Mouse (Mus musculus) forebrain, embryonic 14.5 days (tissue): ENCODE measurements around the gene Farp1. TPM values are rescaled to one million over a fixed set of nuclear protein-coding genes. Genes with fewer than 3 reads are reported as not detected.

Experiments used
- ATAC-seq: fragments of 200-750 bp; cut with Nextera tagmentation; 2 replicates; pipeline ENCODE4 v1.8.0; 2017; ENCODE audit warnings: mild to moderate bottlenecking, moderate library complexity
- DNase-seq: peaks from one replicate; pipeline ENCODE4 v3.0.0-alpha.2; 2015; ENCODE audit warnings: low spot score
- H3K27ac ChIP-seq: fragments of 300-500 bp; sonication (generic); 2 replicates; pipeline ENCODE4 v1.5.1; 2014; ENCODE audit warnings: low read depth, mild to moderate bottlenecking, control low read depth, low read length, moderate library complexity
- H3K27me3 ChIP-seq: fragments of 300-500 bp; sonication (generic); replicated peaks from 2 replicates; pipeline ENCODE4 v1.6.1; 2014; ENCODE audit warnings: low read length, control low read depth, mixed read lengths; ENCODE audit not compliant: control insufficient read depth, insufficient read depth
- H3K36me3 ChIP-seq: fragments of 300-500 bp; sonication (generic); 2 replicates; pipeline ENCODE4 v1.6.1; 2014; ENCODE audit warnings: low read length, control low read depth; ENCODE audit not compliant: control insufficient read depth, insufficient read depth
- H3K4me1 ChIP-seq: fragments of 300-500 bp; sonication (generic); 2 replicates; pipeline ENCODE4 v1.6.1; 2014; ENCODE audit warnings: antibody characterized with exemption, low read length, control low read depth; ENCODE audit not compliant: control insufficient read depth, insufficient read depth
- H3K4me2 ChIP-seq: fragments of 300-500 bp; sonication (generic); 2 replicates; pipeline ENCODE4 v1.6.1; 2014; ENCODE audit warnings: mild to moderate bottlenecking, control low read depth, low read length
- H3K4me3 ChIP-seq: fragments of 300-500 bp; sonication (generic); 2 replicates; pipeline ENCODE4 v1.5.1; 2014; ENCODE audit warnings: low read depth, low read length, control low read depth
- H3K9ac ChIP-seq: fragments of 300-500 bp; sonication (generic); 2 replicates; pipeline ENCODE4 v1.6.1; 2014; ENCODE audit warnings: mild to moderate bottlenecking, low read length, control low read depth, moderate library complexity
- H3K9me3 ChIP-seq: fragments of 300-500 bp; sonication (generic); replicated peaks from 2 replicates; pipeline ENCODE4 v1.6.1; 2016; ENCODE audit warnings: low read length, control low read depth, mixed read lengths; ENCODE audit not compliant: control insufficient read depth
- WGBS: fragments of 180-500 bp; shearing (Covaris S2); extraction: QIAGEN DNeasy Blood & Tissue Kit; methylation state at CpG from one replicate; pipeline ENCODE4 v1.1.7; 2014; 5-methylcytosine and 5-hydroxymethylcytosine counted together
- polyA plus RNA-seq: library from polyadenylated mRNA; unstranded; fragments of >200 nt; fragmentation: Nextera tagmentation; extraction: Ambion mirVana; gene quantifications from 2 replicates; pipeline ENCODE4 v1.2.1, GENCODE M21; 2014

Farp1 gene
- polyA plus RNA-seq, 1 experiment from 2014 or later = 17.4 TPM

DNA sequence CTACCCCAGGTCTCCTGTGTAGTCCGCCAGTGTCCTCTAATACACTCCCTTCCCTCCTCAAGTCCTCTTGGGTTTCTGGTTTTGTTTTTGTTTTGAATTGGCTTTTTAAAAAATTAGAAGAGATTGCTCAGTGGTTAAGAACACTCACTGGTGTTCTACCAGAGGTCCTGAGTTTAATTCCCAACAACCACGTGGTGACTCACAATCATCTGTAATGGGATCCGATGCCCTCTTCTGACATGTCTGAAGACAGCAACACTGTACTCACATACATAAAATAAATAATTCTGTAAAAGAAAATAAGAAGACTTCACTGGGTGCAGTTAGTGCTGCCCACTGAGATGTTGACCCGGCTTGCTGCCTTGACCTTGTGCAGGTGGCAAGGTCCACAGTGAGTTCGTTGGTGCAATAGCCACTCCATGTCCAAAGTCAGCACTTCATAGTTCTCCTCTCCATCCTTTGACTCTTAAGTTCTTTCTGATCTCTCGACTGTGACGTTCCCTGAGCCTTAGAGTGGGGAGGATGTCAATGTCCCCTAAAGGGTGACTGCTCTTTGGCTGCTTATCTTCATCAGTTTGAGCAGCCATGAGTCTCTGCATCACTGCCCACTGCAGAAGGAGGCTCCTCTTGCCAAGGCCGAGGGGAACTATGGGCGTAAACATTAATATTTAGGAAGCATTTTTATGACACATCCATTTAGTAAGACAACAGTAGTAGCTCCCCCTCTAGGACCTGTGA lies 194.2 kb downstream of the Farp1 start:
- no peak overlapping the region for H3K27ac ChIP-seq

DNA sequence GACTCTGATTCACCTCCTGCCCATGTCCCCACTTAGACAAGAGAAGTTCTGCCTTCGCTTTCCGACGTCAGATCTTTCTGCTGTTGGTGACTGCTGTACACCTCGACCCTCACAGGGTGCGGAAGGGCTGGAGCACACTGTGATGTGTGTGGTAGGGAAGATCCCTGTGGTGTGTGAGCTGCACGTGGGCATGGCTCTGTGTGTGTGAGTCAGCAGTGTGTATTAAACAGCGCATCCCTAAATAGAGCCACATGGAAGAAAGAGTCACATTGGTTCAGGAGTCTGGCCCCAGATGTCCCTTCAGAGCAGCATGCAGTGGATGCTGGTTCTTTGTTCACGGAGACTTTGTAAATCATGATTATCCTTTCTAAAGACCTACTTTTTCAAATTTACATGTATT lies 196.2 kb downstream of the Farp1 start:
- no peak overlapping the region for H3K27ac ChIP-seq
- no peak overlapping the region for H3K9ac ChIP-seq
- no peak overlapping the region for H3K4me2 ChIP-seq
- no peaks in the 10 kb centered on the region for H3K4me1 ChIP-seq
- H3K9me3 ChIP-seq = no peaks in the 10 kb centered on the region
- no peak overlapping the region for H3K4me3 ChIP-seq
- DNase-seq (no peak), ATAC-seq (no peak)
- H3K36me3 ChIP-seq = peaks cover 36% of the 10 kb centered on the region
- H3K27me3 ChIP-seq = no peaks in the 10 kb centered on the region
- 93% methylated on average over 8 of the region's 8 CpGs for WGBS

More for the DNA sequence above, 194.2 kb downstream of the Farp1 start:
- H3K4me2 ChIP-seq = no peak overlapping the region
- H3K4me1 ChIP-seq = no peaks in the 10 kb centered on the region
- peaks cover 25% of the 10 kb centered on the region for H3K36me3 ChIP-seq
- ATAC-seq = no peak
- H3K9ac ChIP-seq = no peak overlapping the region
- H3K9me3 ChIP-seq = no peaks in the 10 kb centered on the region
- DNase-seq = no peak
- no peaks in the 10 kb centered on the region for H3K27me3 ChIP-seq
- no peak overlapping the region for H3K4me3 ChIP-seq
- 91% methylated on average over 9 of the region's 9 CpGs for WGBS

DNA sequence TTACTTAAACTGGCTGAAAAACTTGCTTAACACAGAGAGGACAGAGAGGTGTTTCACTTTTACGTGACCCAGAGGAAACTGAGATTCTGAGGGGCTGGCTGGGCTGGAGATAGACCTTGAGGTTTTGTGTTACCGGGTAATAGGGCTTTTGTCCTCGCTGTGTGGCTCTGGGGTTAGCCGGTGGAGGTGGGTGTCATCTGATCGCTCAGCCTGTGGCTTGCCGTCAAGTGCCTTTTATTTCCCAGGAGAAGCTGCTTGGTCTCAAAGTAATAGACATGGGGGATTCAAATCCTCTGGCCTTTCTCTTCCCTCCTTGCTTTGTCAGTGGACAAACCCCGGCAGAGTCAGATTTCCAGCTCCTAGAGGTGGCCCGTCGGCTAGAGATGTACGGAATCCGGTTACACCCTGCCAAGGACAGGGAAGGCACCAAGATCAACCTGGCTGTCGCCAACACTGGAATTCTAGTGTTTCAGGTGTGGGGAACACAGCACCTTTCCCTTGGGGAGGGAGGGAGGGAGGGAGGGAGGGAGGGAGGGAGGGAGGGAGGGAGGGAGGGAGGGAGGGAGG lies 199.8 kb downstream of the Farp1 start:
- H3K9me3 ChIP-seq = no peaks in the 10 kb centered on the region
- DNase-seq = no peak
- H3K36me3 ChIP-seq = peaks cover 48% of the 10 kb centered on the region
- H3K4me1 ChIP-seq = no peaks in the 10 kb centered on the region
- WGBS = 19% methylated on average over 12 of the region's 12 CpGs
- H3K27me3 ChIP-seq = no peaks in the 10 kb centered on the region
- no peak overlapping the region for H3K4me3 ChIP-seq
- ATAC-seq = no peak
- H3K27ac ChIP-seq = no peak overlapping the region
- no peak overlapping the region for H3K4me2 ChIP-seq
- no peak overlapping the region for H3K9ac ChIP-seq

DNA sequence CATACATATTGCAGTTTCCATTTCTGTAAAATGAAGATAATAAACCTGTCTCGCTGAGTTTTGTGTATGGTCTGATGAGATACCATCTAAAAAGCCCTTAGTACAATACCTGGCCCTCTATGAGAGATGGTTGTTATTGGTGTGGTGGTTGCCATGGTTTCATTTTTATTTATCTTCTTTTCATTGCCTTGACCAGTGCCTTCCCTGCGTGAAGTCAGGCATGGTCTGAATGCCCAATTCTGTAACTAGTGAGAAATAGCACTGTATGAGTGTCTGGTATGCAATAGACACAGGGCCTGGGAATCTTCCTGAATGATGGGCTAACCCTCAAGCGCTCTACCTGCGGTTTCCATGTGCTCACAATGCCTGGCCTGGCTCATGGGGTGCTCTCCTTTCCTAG lies 201.7 kb downstream of the Farp1 start:
- Histone ChIP-seq H3K27me3 (no peaks in the 10 kb centered on the region), H3K9me3 (no peaks in the 10 kb centered on the region), H3K4me2 (no peak overlapping the region), H3K4me1 (no peaks in the 10 kb centered on the region), H3K9ac (no peak overlapping the region), H3K36me3 (peaks cover 55% of the 10 kb centered on the region), H3K4me3 (no peak overlapping the region), H3K27ac (no peak overlapping the region)
- ATAC-seq (no peak), DNase-seq (no peak)
- 85% methylated on average over 4 of the region's 4 CpGs for WGBS

GRCm38 (mm10) chr14:121238727-121239126 lies 203.7 kb downstream of the Farp1 start:
- Histone ChIP-seq H3K9ac (no peak overlapping the region), H3K27me3 (no peaks in the 10 kb centered on the region), H3K4me3 (no peak overlapping the region), H3K9me3 (no peaks in the 10 kb centered on the region), H3K27ac (no peak overlapping the region), H3K4me2 (no peak overlapping the region), H3K36me3 (peaks cover 65% of the 10 kb centered on the region), H3K4me1 (no peaks in the 10 kb centered on the region)
- DNase-seq (no peak), ATAC-seq (no peak)
- WGBS = 94% methylated on average over 10 of the region's 10 CpGs

- DNase-seq (no peak), ATAC-seq (no peak)
- H3K27ac ChIP-seq = no peak overlapping the region
- H3K9ac ChIP-seq = no peak overlapping the region
- H3K4me2 ChIP-seq = no peak overlapping the region
- H3K4me3 ChIP-seq = no peak overlapping the region
- WGBS = 95% methylated on average over 8 of the region's 8 CpGs
- no peaks in the 10 kb centered on the region for H3K4me1 ChIP-seq
- peaks cover 65% of the 10 kb centered on the region for H3K36me3 ChIP-seq
- H3K27me3 ChIP-seq = no peaks in the 10 kb centered on the region
- no peaks in the 10 kb centered on the region for H3K9me3 ChIP-seq
Observed at GRCm38 (mm10) chr14:121239386-121239785, 204.4 kb downstream of the Farp1 start.

GRCm38 (mm10) chr14:121244104-121244503 lies 209.1 kb downstream of the Farp1 start:
- no peaks in the 10 kb centered on the region for H3K9me3 ChIP-seq
- H3K36me3 ChIP-seq = peaks cover 50% of the 10 kb centered on the region
- 95% methylated on average over 15 of the region's 15 CpGs for WGBS
- no peak overlapping the region for H3K9ac ChIP-seq
- DNase-seq = no peak
- no peaks in the 10 kb centered on the region for H3K4me1 ChIP-seq
- no peak overlapping the region for H3K27ac ChIP-seq
- no peaks in the 10 kb centered on the region for H3K27me3 ChIP-seq
- ATAC-seq = no peak
- no peak overlapping the region for H3K4me3 ChIP-seq
- no peak overlapping the region for H3K4me2 ChIP-seq

- ATAC-seq (no peak), DNase-seq (no peak)
- no peak overlapping the region for H3K9ac ChIP-seq
- no peaks in the 10 kb centered on the region for H3K9me3 ChIP-seq
- no peaks in the 10 kb centered on the region for H3K4me1 ChIP-seq
- H3K27ac ChIP-seq = no peak overlapping the region
- peaks cover 36% of the 10 kb centered on the region for H3K36me3 ChIP-seq
- WGBS = 82% methylated on average over 14 of the region's 14 CpGs
- H3K4me2 ChIP-seq = no peak overlapping the region
- H3K4me3 ChIP-seq = no peak overlapping the region
- H3K27me3 ChIP-seq = no peaks in the 10 kb centered on the region
Observed at GRCm38 (mm10) chr14:121246048-121246731, 211.2 kb downstream of the Farp1 start.

DNA sequence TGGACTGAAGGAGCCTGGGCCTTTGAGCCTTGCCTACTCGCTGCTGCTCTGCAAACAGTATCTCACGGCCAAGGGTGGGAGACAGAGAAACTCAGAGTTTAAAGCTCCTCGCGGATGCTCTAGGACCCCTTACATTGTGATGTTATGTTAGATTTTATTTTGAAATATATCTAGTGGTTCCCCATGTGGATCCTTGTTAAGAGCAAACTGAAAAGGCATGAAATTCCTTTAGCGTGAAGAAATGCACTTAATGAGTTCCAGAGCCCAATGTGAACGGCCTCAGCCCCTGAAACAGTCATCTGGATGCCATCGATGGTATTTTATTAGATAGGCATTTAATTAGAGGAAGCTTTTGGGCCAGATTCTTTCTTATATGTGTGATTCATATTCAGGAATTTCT lies 212.3 kb downstream of the Farp1 start:
- Histone ChIP-seq H3K27ac (no peak overlapping the region), H3K36me3 (peaks cover 25% of the 10 kb centered on the region), H3K9me3 (no peaks in the 10 kb centered on the region), H3K4me1 (no peaks in the 10 kb centered on the region), H3K9ac (no peak overlapping the region), H3K4me3 (no peak overlapping the region), H3K4me2 (no peak overlapping the region), H3K27me3 (no peaks in the 10 kb centered on the region)
- DNase-seq (no peak), ATAC-seq (no peak)
- WGBS = 60% methylated on average over 7 of the region's 7 CpGs
